Mouse (Mus musculus): ENCODE data around the gene Sorcs3.

The Sorcs3 gene

GRCm38 (mm10) chr19:48834342-48834741 lies 628.5 kb downstream of the Sorcs3 start:
- DNase-seq (ENCODE audit: low spot score): no peak

DNA sequence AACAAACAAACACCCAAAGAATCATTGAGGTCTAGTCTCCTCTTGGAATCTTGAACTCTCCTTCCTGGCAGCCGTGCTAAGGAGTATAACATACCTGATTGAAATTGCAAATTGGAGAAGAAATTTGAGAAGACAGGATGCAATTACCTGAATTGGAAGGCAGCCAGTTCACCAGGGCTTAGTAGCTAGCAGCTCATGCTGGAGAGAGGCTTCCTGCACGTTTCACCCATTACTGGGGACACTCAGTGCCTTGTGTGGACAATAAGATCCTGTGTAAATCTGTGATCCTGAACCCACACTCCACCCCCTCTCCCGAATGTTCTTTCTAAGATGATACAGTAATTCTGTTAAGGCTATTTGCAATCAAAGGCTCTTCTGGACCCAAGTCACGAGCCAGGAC lies 633.6 kb downstream of the Sorcs3 start:
- no peak for DNase-seq (ENCODE audit: low spot score)

DNA sequence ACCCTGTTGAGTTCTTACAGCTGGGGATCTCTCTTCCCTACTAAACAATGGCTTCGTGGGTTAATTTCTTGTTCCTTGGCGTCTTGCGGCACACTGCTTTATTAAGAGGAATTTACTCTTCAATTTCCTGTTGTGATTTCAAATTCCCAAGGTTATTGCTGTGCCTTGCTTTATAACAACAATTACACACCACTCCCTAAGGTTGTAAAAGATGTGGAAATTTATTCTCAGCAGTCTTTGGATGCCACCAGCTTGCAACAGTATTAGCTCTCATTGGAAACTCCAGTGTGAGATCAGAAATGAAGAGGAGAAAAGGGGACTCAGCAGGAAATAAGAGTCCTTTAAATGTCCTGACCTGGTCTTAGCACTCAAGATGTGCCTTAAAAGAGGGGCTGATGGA lies 641.9 kb downstream of the Sorcs3 start:
- no peak for DNase-seq (ENCODE audit: low spot score)

- no peak for DNase-seq (ENCODE audit: low spot score)
Observed at GRCm38 (mm10) chr19:48850466-48850865, 644.6 kb downstream of the Sorcs3 start.

Measured in embryo, embryonic 10.5 days (tissue).